Mouse (Mus musculus): ENCODE measurements at regions not wholly inside any gene's neighbourhood (a gene's known extent, or its start where the extent isn't known, plus 50 kb on each side); places are given as distances from the start of the nearest gene placed in this dataset.

DNA sequence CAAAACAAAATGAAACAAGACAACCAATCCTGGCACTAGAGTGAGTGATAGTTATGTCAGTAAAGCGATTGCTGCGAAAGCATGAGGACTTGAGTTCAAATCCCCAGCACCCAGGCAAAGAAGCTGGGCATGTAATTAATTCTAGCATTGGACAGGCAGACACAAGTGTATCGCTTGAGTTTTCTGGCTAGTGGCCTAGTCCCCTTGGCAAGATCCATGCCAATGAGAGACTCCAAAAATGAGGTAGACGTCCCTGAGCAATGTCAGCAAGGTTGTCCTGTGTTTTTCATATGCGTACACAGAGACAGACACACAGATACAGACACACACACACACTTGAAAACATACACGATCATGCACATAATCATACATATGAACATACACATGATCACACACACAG is 237.3 kb downstream of the Fgf9 start:
- TF ChIP-seq CTCF (IDR thresholded peaks at IDR 0.05; ENCODE audit: low read depth) (no peak), EP300 (IDR thresholded peaks at IDR 0.05; ENCODE audit: low read depth) (no peak)

Data from heart, postnatal 0 days (tissue).